Mouse (Mus musculus) adipocyte (in vitro differentiated cells): Measurements from ENCODE around the gene 1810010H24Rik.
"Not testable (repeated sequence)": the region's sequence is repeated elsewhere in the genome, so short reads cannot be mapped to it uniquely, and the experiment has no call there.

Source experiments
- DNase-seq: peaks from one replicate; pipeline ENCODE4 v3.0.0-alpha.2; 2016; ENCODE audit warnings: low spot score

The 1810010H24Rik gene

DNA sequence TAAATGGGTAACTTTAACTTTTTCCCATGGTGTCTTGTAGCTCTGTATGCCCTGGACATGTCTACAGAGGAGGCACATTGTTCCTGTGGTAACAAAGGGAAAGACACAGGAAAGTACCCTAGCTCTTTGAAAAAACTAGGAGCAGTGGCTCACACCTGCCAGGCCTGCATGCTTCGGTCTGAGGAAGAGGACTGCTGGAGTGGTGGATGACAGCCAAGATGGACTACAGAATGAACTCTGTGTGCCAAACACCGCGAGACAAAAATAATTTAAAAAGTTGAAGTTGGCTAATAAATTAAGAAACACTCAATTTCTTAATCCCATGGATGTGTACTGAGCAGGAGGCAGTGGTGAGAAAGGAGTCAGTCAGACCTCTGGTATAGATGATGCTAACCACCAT is 15.9 kb downstream of the 1810010H24Rik start:
- DNase-seq: peak; percentile 84

GRCm38 (mm10) chr11:107043361-107043760 is 17.9 kb downstream of the 1810010H24Rik start:
- DNase-seq: no peak

DNA sequence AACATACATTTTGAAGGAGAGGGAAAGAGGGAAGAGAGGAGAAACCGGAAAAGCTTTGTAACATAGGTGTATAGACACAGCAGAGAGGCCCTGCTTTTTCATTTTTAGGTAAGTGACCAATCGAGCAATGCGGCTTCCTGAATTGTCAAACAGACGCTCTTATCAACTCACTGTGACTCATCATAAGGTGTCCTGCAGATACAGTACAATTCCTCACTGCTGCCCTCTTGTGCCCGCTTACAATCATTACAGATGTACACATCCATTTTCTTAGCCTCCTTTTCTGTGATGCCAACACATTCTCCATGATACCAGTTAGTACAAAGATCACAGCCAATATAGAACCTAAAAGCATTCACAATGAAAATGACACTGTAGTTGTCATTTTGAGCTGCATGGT is 18.8 kb downstream of the 1810010H24Rik start:
- peak; percentile 84 for DNase-seq

- no peak for DNase-seq
These were observed 20.1 kb downstream of the 1810010H24Rik start for GRCm38 (mm10) chr11:107045546-107045945.

DNA sequence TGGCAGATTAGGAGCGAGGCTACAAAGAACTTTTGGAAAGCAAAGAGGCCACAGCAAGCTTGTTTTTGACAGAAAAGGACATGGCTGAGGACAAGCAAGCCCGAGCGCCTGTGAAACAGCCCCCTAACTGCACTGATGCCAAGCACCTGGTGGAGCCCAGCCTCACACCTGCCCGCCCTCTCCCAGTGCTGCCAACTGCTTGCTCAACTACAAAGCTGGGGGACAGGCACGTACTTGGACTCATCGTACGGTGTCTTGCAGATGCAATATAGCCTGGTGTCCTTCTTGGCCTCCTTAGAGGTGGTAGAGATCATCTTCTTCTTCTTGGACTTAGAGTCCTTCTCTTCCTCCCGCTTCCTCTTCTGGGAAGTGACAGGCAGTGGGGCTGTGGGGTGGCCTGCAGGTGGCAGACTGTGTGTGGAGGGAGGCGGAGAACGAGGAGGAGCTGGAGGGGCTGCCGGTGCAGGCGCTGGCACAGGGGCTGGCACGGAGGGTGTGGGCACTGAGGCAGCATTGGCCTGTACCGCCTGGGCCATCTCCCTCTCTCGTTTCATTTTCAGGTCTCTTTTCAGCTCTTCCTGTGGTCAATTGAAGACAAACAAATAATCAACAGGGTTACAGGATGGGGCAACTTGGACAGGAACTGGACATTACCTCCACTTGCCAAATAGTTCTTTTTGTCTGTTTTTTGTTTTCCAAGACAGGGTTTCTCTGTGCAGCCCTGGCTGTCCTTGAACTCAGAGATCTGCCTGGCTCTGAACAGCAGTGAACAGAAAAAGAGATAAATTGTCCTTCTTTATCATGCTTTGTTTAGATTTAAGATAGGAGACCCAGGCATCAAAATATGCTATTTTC is 21.5 kb downstream of the 1810010H24Rik start:
- no peak for DNase-seq

GRCm38 (mm10) chr11:107054870-107055269 is 29.4 kb downstream of the 1810010H24Rik start:
- no peak for DNase-seq

- DNase-seq: no peak
These were observed 31.9 kb downstream of the 1810010H24Rik start for GRCm38 (mm10) chr11:107057391-107057790.

DNA sequence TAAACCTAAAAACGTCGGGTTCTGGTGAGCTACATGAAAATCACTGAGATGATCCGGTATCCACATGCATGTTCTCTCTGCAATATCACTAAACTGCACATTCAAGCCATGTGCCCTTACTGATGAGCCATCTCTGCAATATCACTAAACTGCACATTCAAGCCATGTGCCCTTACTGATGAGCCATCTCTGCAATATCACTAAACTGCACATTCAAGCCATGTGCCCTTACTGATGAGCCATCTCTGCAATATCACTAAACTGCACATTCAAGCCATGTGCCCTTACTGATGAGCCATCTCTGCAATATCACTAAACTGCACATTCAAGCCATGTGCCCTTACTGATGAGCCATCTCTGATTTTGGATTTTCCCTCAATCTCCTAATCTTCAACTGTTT is 34.2 kb downstream of the 1810010H24Rik start:
- not testable (repeated sequence) for DNase-seq

DNA sequence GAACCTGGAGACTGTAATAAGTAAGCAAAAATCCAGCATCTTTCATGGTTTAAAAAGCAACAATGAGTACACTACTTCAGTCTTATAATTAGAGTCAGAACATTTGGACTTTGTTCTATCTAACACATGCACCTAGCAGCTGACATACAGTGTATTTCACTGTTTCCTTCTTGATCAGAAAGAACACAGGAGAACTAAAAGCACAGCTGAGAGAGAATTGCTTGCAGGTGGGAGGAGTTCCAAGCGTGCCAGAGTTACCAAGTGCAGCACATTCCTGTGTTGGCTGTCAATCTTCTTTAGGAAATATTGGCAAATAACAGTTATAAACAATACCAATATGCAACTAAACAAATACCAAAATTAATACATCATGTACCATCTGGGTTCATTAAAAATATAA is 35.5 kb downstream of the 1810010H24Rik start:
- peak; percentile 34 for DNase-seq

DNA sequence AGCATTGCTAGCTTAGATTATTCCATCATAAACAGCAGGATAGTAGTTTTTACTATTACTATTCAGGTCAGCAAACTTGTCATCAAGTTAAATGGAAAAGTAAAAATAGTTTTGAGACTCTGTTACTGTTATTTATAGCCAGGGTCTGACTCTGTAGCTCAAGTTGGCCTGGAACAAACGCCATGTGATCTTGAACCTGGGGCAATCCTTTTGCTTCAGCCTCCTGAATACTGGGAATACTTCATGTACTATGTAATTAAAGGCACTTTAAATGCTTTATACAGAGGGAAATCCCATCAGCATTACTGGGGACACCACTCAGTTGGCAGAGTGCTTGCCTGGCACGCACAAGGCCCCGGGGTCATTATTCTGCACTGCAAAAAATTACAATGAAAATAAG is 37.6 kb downstream of the 1810010H24Rik start:
- DNase-seq: no peak

DNA sequence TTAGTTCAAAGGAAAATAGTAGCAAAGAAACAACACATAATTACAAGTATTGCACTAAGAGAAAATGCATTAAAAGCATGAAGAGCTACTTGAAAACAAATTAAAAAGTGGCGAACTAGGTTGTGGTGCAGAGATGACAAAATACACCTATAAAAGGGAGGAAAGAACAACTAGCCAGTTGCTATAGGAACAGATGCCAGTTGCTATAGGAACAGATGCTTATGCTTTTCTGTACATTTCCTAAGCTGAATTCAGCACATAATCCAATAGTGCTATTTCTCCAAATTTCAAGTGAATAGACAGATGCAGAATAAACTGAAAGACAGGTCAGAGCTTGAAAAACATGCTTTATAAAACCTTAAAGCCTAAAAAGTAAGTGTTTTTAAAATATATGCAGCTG is 39.1 kb downstream of the 1810010H24Rik start:
- DNase-seq: no peak

DNA sequence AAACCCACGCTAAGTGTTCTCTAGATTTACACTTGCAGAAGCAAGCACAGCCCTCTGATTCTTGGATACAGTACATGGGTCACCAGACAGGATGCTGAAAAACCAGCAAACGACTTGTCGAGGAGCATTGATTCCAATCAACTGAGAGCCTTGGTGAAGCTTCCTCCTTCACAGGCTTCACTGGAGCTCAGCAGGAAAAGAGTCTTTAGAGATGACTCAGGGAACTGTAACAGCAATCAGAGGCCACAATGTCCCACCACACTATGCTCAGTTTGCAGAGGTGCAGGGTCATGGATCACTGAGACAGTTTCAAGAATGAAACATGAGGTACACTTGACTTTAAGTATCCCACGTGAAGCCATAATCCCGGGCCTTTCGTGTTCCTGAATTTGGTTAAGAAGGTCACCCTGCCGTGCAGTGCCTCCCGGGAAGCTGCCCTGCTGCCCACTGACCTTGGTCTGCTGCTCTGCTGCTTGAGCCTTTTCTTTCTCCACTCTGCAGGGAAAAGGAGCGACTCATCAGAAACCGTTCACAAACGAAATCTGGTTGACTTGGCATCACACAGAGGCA is 39.8 kb downstream of the 1810010H24Rik start:
- DNase-seq: no peak
